Mouse (Mus musculus) gastrocnemius, adult 8-10 months (tissue): ENCODE results near the gene Trpm3. TPM values are rescaled to one million over a fixed set of nuclear protein-coding genes. Genes with fewer than 3 reads are reported as not detected.
A peak's percentile ranks its signal among the peaks of the same experiment; 100 is the strongest.

Source experiments
- DNase-seq, 2 experiments: peaks; one replicate each; pipeline ENCODE4 v3.0.0; 2022; ENCODE audit warnings: low spot score in 2 of 2
- total RNA-seq, 4 experiments: library from RNA; stranded (reverse); gene quantifications; 2 replicates each; pipeline ENCODE4 v1.2.4; 2022

The Trpm3 gene
- total RNA-seq, 4 experiments from 2014 or later, result 0.24 to 0.63 (median 0.40) TPM

DNA sequence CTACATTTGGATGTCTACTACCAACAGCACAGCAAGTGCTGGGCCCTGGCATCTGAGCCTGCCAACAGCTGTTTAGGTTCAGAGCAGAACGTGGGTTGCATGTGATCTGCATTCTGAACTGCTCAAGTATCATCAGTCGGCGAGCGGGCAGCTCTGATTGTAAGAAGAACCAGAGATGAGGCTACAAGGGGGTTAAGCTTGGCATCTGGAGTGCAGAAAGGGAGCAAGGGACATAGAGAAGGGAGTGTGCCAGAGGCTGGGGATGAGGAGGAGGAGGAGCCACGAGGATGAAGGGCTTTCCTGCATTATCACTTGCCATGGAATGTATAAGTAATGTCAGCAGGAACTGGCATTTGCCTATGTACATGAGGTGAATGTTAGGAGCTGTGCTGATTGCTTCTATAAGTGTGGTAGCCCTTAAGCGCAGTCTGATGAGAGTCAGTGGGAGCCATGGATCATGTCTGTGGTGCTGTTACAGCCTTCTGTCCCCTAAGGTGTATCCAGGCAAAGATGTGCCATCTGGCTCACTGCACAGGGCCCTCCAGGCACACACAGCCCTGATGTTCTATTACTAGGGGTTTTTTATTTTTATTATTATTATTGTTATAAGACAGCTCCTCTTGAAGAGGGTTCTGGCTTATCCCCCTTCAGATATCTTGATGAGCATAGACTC lies 825.0 kb downstream of the Trpm3 start:
- DNase-seq, result no peak

GRCm38 (mm10) chr19:22965470-22965869 lies 826.6 kb downstream of the Trpm3 start:
- DNase-seq, result no peak

DNA sequence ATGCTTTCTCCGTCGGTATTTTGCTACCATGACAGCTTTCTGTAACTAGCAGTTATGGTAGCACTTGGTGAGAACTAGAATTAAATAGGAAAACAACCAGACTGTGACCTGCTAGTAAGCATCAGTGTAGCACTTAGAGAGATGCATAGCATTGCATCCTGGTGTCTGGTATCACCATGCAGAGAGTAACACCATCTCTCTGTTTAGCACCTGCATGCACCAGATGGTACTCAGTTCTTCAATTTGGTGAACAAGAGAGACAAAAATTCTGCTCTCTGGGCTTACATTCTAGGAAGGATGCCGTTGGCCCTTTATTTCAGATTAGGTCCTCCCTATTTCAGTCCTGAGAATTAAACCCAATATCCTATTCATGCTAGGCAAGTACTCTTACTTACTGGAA lies 834.4 kb downstream of the Trpm3 start:
- no peak for DNase-seq

- no peak for DNase-seq
These were observed 834.9 kb downstream of the Trpm3 start for GRCm38 (mm10) chr19:22973727-22974126.

DNA sequence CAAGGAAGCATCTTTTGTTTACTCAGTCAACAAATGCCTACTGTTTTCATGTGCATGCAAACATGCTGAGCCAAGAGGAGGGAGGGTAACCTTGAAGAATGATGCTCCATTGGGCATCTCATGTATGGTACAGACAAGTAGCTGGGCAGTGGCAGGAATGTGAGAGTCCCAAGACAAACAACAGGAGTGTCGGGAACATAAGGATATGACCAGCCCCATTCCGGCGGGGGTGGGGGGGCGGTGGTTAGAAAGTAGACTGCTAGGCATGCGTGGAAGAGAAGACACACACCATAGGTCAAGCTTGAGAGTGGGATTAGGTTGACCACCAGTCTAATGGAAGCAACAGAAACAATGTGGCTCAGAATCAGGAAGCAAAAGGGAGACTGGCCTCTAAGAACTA lies 837.0 kb downstream of the Trpm3 start:
- DNase-seq, result no peak

- no peak for DNase-seq
These were observed 838.7 kb downstream of the Trpm3 start for GRCm38 (mm10) chr19:22977508-22977907.

GRCm38 (mm10) chr19:22978763-22979162 lies 839.9 kb downstream of the Trpm3 start:
- DNase-seq, result no peak

DNA sequence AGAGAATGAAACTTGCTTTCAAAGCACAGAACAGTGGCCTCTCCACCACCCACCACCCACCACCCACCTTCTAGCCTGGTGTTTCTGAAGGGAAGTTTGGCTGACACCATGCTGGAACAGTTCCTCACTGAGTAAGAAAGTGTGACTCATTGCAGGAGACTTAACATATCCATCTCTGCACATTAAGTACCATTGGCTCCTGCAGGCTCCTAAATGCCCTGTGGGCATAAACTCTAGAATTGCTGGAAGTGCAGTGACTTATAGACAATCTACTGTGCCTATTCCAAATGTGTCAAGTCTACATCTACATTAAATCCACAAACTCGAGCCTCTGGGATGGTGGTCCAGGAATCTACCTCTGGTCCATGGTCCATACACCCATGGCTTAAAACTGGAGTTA lies 840.3 kb downstream of the Trpm3 start:
- DNase-seq, result no peak

GRCm38 (mm10) chr19:22987914-22988313 lies 849.1 kb downstream of the Trpm3 start:
- no peak for DNase-seq

DNA sequence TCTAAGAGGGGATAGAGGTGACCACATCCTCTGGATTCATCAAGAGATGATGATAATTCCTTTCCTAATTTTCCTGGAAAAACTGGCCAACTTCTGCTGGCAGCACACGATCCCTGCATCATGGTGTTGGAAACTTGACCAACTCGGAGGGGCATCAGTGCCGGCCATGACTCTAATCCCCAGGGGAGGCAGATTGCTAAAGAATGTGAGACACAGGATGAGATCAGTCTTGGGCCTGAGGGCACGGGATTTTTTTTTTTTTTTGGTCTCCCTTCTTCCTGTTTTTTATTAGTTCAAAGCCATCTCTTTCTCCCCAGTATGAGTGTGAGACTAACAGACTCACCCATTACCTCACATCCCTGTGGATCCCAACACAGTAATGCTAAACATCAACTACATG lies 855.1 kb downstream of the Trpm3 start:
- DNase-seq, result no peak

- DNase-seq, result no peak
These were observed 855.7 kb downstream of the Trpm3 start for GRCm38 (mm10) chr19:22994531-22994930.

- DNase-seq, result no peak
These were observed 861.4 kb downstream of the Trpm3 start for GRCm38 (mm10) chr19:23000293-23000692.

DNA sequence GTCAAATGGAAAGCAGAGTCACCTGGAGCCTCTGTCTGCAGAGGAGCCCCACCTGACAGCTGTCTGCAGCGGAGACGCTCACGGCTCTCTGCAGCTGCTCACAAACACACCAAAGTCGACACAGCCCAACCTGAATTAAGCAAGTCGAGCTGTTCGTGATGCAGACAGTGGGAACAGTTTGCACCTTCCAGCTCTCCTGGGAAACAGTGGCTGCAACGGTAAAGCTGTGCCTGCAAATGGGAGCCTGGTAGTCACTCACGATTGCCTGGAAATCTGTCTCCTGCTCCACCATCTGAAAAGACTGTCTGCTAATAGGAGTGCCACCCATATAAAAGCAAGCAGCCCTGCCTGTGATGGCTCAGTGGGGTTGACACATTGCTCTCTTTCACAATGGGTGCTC lies 865.0 kb downstream of the Trpm3 start:
- DNase-seq, result no peak

- DNase-seq, result no peak
These were observed 867.0 kb downstream of the Trpm3 start for GRCm38 (mm10) chr19:23005851-23006250.

DNA sequence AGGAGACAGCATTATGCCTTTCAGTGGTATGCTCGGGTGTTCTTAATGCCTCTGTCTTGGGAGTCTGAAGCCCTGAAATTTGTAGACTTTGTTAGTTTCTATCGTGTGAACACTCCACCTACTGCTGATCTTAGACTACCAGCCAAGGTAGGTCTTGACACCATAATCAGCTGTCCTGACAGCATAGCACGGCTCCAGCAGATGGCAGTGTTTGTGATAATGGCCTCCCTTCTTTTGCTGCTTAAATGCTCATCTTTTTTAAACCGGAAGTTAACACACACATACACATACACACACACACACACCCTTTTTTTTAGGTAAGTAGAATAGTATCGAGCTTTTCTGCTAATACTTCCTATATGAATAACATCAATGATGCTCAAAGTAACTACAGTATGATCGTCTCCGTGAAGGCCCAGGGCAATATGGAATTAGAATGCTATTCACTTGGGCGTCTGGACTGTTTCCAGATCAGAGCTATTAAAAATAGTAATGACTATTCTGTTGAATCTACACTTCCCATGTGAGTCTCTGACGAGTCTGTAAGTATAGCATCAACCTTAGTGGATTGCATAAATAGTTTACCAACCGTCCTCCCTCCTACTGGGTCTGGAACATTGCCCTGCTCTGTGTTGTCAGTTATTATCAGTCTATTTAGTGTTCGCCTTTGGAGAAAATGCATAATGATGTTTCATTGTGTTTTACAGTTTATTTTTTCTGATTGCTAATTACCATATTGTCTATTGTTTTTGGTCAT lies 867.8 kb downstream of the Trpm3 start:
- DNase-seq, result peak; percentile 26 to 57

DNA sequence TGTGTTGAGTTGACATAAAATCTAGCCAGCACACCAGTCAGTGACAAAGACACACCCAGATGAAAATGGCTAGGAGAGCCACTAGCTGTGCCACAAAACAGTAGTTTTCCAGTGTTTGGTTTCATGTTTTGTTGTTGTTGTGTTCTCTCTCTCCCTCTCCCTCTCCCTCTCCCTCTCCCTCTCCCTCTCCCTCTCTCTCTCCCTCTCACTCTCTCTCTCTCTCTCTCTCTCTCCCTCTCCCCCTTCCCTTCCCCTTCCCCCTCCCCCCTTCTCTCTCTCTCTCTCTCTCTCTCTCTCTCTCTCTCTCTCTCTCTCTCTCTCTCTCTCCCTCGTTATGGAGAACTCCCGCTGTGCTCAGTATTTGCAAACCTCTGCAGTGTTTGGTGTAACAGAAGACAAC lies 874.8 kb downstream of the Trpm3 start:
- DNase-seq, result no peak

GRCm38 (mm10) chr19:23015516-23015915 lies 876.7 kb downstream of the Trpm3 start:
- DNase-seq, result peak; percentile 27 to 47

- DNase-seq, result no peak
These were observed 879.4 kb downstream of the Trpm3 start for GRCm38 (mm10) chr19:23018186-23018727.

DNA sequence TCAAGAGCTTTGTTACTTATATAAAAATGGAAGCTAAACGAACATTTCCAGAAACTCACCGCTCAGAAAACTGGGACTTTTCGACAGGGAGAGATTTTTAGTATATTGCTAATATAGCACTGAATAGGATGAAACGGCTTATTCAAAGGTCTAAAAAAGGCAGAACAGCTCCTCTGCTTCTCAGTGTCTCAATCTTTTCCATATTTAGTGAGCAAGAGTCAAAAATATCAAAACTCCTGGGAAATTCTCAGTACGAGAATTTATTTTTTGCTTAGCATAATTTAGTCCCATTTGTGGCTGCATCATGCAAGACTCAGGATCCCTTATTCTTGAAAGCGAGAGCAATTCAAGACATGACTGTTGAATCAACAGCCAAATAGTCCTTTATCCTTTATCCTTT lies 884.1 kb downstream of the Trpm3 start:
- no peak for DNase-seq

GRCm38 (mm10) chr19:23023316-23023960 lies 884.6 kb downstream of the Trpm3 start:
- no peak for DNase-seq

GRCm38 (mm10) chr19:23024821-23025220 lies 886.0 kb downstream of the Trpm3 start:
- DNase-seq, result no peak

DNA sequence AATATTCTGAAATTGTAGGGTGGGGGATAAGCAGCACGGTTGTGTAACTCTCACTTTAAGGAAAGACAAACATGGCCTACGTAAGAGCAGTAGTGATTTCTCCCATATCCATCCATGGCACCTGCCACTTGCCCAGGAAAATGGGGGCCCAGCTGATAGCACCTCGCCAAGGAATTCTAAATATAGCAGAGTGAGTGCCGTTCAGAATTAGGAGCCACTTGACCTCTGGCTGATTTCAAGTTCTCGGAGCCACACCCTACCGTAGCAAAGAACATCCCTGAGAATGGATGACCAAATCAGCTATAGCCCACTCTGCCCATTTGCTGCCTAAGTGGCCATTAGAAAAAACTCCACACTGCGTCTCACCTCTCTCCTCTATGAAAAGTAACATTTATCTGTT lies 887.6 kb downstream of the Trpm3 start:
- no peak for DNase-seq
